Mouse (Mus musculus): ENCODE results near the gene Gipr.

The Gipr gene

DNA sequence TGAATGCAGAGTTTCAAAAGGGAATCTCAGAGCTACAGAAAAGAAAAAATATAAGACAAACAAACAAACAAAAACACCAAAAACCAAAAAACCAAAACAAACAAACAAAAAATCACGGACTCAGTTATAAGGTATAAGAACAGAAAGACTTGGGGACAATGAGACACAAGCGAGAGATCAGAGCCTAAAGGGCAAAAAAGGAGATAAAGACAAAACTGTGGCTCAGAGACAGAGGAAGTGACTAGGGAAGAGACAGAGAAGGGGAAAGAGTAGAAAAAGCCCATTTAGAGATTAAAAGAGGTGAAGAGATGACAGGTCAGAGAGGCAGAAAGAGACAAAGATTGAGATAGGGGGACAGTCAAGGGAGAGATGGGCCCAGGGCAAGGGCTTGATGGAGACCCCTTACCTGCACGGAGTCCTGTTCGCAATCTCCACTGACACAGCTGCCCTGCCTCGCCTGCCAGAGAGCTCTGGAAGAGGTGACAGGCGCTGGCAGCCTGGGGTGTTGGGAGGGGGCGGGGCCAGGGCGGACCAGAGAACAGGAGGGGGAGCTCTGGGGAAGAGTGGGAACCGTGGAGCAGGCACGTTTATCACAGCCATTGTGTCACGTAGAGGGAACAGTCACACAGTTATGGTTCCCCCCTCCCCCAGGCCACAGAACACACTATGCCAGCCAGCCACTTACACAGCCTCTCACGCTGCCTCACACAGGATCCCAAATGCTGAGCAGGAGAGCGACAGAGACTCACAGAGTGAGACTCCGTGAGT lies at the start of gene Gipr:
Gipr (minus strand) TSS at position 472 of the 768 bp plus-strand sequence.
- DNase-seq (ENCODE audit: low spot score in 2 of 2) = no peak

DNA sequence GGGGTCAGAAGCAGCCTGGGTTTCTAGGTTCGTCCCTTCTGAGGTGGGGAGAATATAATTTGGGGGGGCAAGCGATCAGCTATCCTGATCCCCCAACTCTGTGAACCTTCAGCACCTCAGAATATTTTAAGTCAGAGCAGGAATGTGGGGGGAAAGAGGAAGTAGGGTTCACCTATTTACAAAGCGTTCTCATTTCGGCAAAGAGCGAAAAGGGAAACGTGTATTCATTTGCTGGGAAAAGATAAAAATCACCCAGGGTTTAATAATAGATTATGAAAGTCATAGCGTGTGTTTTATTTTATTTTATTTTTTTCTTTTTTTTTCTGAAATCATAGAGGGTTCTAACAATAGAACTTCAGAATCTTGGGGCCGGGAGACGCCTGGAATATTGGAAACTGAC lies 49.0 kb upstream of the Gipr start:
- no peak for DNase-seq (ENCODE audit: low spot score in 2 of 2)

DNA sequence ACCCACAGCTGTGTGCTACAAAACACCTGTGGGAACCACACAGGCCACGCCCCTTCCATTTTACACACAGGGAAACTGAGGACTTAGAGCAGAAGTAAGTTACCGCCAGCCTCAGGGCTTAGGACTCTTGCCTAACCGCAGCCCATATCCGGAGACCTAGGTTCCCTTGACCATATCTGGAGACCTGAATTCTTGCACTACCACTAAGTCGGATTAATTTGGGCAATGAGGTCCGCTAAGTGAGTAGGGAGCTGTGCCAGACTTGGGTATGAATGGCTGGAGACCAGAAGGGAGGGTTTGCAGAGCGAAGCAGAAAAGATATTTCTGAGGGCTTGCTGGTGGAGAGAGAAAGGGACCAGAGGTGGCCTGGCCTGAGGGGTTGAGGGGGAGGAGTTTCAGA lies 48.4 kb upstream of the Gipr start:
- DNase-seq (ENCODE audit: low spot score in 2 of 2) = no peak

DNA sequence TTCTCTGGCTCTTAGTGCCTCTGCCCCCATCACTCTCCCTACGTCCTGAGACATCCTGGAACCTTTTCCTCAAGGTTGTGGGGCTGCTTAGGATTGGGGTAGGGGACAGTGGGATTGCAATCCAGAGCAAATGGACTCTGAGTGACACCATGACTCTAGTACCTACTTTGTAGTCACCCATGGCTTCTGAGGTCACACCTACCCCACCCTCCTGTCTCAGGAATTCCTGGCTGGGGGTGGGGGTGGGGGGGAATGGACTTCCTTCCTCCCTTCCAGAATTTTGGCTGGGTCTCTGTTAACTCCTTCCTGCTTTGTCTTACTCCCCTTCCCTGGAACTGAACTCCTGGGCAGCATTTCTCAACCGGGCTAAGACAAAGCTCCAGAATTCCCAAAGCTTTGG lies 47.5 kb upstream of the Gipr start:
- no peak for DNase-seq (ENCODE audit: low spot score in 2 of 2)

DNA sequence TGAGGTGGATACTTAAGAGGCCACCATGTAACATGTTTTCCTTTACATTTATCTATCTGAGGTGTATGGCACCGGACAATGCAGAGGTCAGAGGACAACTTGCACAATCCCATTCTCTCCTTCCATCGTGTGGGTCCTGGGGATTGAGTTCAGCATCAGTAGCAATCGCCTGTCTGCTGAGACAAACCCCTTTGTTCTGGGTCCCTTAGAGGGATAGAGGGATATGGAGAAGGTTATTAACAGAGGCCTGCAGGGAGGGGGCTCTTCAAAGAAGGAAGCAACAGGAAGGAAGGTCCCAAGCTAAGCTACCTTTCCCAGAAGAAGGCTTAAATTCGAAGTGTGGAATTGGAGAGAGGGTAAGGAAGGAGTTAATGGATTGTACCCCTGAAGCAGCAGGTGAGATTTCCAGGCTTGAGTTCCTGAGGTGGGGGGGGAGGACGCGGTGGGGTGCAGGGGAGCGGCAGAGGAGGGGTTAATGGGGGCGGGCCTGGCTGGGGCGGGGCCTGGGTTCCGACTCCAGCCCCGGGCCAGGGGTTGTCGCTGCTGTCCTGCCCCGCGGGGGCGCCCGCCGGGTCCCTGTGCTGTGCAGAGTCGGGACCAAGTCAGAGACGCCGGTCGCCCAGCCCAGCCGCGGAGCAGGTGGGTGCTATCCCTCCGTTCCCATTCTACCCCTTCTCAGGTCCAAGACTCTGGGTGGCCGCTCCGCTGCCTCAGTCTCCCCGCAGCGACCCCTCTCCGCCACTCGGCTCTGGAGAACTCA lies 46.2 kb upstream of the Gipr start, which contains the start of gene Gpr4:
Gpr4 (plus strand) TSS at position 543 of the 760 bp plus-strand sequence.
- peak in 1 of 2 experiments; percentile 26 for DNase-seq (ENCODE audit: low spot score in 2 of 2)

DNA sequence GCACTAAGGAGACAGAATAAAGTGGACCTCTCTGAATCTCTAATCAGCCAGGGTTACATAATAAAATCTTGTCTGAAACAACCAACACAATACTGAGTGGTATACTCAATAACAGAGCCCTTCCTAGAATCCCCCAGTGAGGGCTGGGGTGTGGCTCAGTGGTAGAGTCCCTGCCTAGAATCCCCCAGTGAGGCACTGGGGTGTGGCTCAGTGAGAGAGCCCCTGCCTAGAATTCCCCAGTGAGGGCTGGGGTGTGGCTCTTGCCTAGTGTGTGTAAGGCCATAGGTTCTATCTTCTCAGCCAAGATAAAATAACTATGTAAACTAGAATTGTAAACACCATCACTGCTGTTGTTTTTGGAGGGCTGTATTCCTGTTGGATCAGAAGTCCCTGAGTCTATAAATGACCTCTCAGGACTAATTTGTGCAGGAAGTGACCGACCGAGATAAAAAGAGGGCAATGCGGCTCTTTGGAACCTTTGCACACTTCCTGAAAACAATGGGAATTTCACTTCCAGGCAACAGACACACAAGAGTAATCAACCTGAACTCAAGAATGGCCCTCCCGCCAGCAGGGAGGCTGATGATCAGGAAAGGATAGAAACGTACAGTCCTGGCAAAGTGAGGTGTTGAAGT lies 45.2 kb upstream of the Gipr start:
- no peak for DNase-seq (ENCODE audit: low spot score in 2 of 2)

DNA sequence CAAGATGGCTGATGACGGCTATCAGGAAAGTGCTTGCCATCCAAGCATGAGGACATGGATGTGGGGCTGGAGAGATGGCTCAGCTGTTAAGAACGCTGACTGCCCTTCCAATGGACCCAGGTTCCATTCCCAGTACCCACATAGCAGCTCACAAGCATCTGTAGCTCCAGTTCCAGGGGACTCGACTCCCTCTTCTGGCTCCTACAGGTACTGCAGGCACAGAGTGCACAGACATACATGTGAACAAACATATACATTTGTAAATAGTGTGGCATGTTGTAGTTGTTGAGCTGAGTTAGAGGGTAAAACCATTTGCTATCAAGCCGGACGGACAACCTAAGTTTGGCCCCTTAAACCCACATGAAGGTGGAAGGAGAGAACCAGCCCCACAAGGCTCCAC lies 44.1 kb upstream of the Gipr start:
- no peak for DNase-seq (ENCODE audit: low spot score in 2 of 2)

DNA sequence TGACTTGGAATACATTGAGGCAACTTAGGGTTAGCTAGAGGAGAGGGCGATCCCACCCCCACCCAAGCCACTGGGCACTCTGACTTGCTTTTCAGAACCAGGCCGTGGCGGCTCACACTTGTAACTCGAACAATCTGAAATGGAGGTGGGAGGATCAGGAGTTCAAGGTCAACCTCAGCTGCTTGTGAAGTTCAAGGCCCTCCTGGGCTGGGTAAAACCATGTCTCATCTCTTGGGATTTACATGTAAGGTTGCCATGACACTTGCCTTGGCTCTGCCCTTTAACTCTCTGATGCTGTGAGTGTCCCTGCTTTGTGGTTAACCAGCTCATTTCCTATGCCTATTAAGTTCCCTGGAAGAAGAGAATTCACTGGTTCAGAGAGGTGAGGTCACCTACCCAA lies 43.6 kb upstream of the Gipr start:
- no peak for DNase-seq (ENCODE audit: low spot score in 2 of 2)

DNA sequence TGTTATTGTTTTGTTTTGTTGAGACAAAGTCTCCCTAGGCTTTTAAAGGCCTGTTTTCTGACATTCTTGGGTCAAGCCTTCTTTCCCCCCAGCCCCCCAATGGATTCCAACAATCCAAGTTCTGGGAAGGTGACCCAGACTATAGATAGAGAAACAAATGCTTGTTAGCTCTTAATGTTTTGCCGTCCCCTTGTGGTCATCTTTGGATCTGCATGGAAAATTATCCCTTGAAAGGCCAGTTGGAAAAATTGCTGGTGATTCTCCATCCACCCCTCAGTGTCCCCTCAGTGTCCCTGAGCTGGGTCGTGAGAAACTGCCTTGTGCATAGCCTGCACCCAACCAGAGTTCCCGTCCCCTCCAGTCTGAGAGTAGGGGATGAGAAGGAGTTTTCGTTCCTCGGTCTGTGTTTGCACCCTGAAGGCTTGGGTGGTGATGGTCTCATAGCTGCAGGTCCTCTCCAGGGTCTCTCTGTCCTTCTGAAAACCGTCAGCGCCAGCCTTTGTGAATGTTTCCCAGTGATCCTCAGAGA lies 43.1 kb upstream of the Gipr start:
- DNase-seq (ENCODE audit: low spot score in 2 of 2) = peak in 1 of 2 experiments; percentile 57

DNA sequence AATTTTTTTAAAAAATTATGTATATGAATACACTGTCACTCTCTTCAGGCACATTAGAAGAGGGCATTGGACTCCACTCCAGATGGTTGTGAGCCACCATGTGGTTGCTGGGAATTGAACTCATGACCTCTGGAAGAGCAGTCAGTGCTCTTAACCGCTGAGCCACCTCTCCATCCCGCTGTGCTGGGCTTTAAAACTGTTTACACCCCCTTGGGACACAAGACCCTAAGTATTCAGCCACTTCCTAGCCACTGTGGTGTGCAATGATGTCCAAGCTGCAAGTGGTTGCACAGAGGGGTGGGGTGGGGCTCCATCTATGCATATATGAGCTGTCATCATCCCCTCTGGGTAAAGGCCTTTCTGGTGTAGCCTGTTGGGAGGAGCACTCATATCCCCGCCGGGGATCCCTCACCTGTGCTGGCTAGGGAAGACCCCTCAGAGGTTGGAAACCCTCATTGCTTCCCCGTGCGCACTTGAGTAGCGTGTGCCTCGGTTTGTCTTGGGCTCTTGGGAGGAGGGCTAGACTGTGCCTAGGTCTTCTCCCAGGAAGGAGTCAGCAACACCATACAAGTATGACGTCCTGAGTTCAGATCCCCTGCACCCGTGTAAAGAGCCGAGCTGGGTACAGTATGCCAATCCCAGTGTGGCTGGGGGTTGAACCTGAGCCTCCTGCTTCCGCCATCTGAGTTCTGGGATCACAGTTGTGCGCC lies 42.4 kb upstream of the Gipr start:
- DNase-seq (ENCODE audit: low spot score in 2 of 2) = no peak

DNA sequence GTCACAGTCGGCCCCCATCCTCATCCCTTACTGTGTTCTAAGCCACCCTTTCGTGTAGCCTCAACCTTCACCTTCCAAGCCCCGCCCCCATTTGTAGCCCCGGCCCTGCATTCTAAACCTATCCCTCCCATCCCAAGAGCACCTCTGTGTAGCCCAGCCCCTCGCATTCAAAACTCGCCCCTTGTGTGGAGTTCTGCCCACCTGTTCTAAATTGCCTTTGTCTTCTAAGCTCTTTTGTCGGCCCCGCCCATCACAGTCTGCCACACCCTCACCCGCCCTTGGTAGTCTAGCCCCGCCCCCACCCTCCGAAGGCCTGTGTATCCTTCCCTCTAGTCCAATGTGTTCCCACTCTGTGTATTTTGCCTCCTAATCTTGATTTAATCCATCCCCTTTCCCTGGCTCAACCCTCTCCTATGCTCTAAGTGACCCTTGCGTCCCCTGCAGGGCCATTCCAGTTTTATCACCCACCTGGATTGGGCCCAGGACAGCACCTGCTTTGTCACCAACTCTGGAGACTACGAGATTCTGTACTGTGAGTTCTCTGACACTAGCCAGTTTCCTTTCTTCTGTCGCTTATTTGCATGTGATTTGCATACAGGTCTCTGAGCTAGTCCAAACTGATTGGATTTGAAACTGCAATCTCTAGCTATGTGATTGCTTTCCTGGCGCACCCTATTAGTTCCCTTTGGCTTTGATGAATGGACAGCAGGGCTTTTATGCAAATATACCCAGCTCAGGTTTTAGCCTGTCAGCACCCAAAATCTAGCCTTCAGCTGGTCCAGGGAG lies 36.3 kb upstream of the Gipr start:
- no peak for DNase-seq (ENCODE audit: low spot score in 2 of 2)

DNA sequence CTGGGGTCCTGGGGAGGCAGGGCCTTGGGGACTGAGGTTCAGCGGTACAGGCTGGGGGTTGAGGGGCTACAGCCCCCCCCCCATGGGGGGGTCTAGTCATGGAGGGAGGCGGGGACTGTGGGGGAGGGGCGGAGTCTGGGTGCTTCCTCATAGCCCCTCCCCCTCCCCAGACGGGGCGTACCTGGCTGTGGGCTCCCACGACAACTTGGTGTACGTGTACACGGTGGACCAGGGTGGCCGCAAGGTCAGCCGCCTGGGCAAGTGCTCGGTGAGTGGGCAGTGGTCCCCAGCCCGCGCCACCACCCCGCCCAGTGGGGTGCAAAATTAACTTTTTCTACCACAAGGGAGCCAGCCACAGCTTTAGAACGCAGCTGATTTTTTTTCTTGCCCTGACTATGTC lies 35.7 kb upstream of the Gipr start:
- DNase-seq (ENCODE audit: low spot score in 2 of 2) = no peak

DNA sequence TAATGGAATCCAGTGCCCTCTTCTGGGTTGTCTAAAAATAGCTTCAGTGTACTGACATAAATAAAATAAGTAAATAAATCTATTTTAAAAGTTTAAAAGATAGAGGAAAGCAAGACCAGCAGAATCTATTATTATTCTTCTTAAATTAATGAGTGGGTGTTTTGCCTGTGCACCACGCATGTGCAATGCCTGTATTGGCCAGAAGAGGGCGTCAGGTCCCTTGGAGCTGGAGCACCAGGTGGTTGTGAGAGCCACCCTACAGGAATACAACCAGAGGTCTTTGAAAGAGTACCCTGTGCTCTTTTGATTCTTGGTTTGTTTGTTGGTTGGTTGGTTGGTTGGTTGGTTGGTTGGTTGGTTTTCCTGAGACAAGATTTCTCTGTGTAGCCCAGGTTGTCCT lies 32.1 kb upstream of the Gipr start:
- DNase-seq (ENCODE audit: low spot score in 2 of 2) = no peak

DNA sequence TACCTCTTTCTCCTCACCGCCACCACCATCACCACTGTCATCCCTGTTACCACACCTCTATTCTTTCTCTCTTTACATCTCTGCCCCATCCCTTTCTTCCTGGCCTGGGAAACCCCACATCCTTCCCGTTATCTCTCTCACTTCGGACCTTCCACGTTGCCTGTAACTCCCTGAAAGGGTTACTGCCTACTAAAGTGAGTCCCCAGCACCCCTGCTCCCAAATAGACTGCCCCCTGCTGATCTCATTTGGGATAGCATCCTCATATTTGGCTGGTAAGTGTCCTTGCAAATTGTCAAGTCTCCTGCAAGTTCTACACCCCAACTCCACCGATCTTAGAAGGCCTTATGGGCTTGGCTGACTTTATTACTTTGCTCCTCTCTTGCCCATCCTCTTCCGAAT lies 30.7 kb upstream of the Gipr start:
- no peak for DNase-seq (ENCODE audit: low spot score in 2 of 2)

DNA sequence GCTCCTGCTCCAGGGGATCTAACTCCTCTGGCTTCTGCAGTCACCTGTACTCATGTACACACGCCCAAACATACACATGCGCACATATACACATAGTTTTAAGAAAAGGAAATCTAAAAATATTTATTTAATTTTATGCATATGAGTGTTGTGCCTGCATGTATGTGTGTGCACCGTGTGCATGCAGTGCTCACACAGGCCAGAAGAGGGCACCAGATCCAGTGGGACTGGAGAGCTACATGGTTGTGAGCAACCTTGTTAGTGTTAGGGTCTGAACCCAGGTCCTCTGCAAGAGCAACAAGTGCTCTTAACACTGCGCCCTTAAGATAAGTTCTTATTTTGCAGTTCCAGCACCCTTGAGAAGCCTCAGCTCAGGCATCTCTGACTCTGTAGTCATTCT lies 28.7 kb upstream of the Gipr start:
- DNase-seq (ENCODE audit: low spot score in 2 of 2) = no peak

DNA sequence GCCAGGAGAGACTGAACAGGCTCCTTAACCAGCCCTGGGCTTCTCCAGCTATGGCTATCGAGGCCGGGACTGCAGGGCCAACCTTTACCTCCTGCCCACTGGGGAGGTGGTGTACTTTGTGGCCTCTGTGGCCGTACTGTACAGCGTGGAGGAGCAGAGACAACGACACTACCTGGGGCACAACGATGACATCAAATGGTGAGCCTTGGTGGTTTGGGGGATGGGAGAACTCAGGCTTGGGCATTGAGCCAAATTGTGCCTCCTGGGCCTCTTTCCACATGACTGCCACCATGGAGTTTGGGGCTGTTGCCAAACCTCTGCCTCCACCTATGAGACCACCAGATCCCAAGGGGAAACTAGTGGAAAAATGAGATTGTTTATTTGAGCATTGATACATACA lies 18.8 kb upstream of the Gipr start:
- no peak for DNase-seq (ENCODE audit: low spot score in 2 of 2)

DNA sequence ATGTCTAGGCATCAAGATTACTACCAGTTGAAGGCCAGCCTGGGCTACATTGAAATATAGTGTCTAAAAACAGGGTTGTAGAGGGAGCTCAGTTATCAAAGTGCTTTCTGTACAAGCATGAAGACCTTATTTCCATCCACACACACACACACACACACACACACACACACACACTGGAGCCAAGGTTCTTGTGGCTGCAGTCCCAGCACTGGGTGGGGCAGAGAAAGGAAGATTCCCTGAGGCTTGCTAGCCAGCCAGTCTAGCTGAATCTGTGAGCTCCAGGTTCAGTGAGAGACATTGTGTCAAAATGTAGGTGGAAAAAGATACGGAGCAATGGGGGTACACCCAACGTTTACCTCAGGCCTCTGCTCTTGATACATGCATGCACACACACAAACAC lies 18.3 kb upstream of the Gipr start:
- DNase-seq (ENCODE audit: low spot score in 2 of 2) = no peak

DNA sequence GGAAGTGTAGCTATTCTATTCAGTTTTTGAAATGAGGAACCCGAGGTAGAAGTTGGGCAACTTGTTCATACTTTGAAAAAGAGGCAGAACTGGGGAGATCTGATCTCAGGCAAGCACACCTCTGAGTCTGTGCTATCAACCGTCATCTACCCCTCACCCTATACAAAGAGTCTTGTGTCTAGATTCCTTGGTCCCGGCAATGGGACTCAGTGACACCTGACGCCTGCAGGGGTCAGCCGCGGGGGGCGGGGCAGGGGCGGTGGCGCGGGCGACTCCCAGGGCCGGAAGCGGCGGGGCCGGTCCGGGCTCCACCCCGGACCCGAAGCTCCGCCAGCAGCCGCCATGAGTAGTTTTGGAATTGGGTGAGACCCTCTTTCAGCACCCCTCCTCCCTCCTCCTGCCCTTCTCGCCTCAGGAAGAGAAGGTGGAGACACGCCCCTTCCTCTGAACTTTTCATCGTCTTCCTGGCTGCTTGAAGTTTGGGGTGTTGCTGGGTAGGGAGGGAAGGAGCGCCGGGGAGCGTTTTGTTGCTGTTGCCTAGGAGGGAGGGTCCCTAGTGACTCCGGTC lies 15.0 kb upstream of the Gipr start:
- DNase-seq (ENCODE audit: low spot score in 2 of 2) = no peak

DNA sequence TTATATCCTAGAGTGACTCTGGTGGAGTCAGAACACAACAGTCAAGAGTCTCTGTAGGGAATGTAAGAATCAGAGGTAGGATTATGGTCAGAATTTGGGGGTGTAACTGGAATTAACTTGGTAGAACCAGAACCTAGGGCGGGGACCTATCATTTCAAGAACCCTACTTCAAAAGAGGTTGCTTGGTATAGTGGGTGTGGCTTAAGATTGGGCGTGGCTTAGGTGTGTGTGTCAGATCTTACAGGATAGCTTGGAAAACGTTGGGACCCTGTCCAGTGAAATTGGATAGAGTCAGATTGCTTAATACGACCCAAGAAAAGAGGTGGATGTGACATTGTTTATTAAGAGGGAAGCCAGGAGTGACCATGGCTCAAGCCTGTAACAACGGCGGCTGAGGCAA lies 14.0 kb upstream of the Gipr start:
- DNase-seq (ENCODE audit: low spot score in 2 of 2) = no peak

DNA sequence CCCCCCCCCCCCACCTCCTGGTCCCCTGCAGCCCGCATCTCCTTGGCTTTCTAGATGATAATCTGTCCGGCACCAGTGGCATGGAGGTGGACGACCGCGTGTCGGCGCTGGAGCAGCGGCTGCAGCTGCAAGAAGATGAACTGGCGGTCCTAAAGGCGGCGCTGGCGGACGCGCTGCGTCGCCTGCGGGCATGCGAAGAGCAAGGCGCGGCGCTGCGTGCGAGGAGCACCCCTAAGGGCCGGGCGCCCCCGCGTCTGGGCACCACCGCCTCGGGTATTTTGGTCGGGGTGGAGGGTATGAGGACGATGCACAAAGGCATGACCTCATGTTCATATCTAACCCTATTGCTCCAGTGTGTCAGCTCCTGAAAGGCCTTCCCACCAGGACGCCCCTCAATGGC lies 13.2 kb upstream of the Gipr start:
- peak in 1 of 2 experiments; percentile 72 for DNase-seq (ENCODE audit: low spot score in 2 of 2)
